Mouse (Mus musculus): ENCODE data around the gene Ppp1r12c. TPM values are rescaled to one million over a fixed set of nuclear protein-coding genes. Genes with fewer than 3 reads are reported as not detected.

The Ppp1r12c gene
- polyA plus RNA-seq, 1 experiment from 2014 or later, result 14.9 TPM

GRCm38 (mm10) chr7:4511489-4512224 lies 10.2 kb upstream of the Ppp1r12c start:
- Histone ChIP-seq H3K27me3 (ENCODE audit: insufficient read depth, low read length) (no peaks in the 10 kb centered on the region), H3K36me3 (replicated peaks; ENCODE audit: insufficient read depth, low read length) (no peaks in the 10 kb centered on the region), H3K4me1 (ENCODE audit: insufficient read depth) (peaks cover 18% of the 10 kb centered on the region), H3K4me2 (ENCODE audit: low read depth, low read length) (no peak overlapping the region), H3K4me3 (ENCODE audit: low read depth, low read length) (no peak overlapping the region), H3K27ac (ENCODE audit: low read depth) (no peak overlapping the region), H3K9ac (replicated peaks) (no peak overlapping the region; the same call in 1 of the 2 replicates), H3K9me3 (ENCODE audit: low read length) (no peaks in the 10 kb centered on the region)
- ATAC-seq (no peak), DNase-seq (no peak)
- TF ChIP-seq EP300 (IDR thresholded peaks at IDR 0.05; ENCODE audit: low read depth) (no peak), CTCF (IDR thresholded peaks at IDR 0.05; ENCODE audit: low read depth) (no peak)
- 68% methylated on average over 8 of the region's 8 CpGs for WGBS (ENCODE audit: insufficient replicate concordance)

- Histone ChIP-seq H3K4me3 (ENCODE audit: low read depth, low read length) (no peak overlapping the region), H3K27ac (ENCODE audit: low read depth) (0 out of 2 replicates have a peak overlapping the region, but pooled peaks have one; percentile 45), H3K4me1 (ENCODE audit: insufficient read depth) (peaks cover 19% of the 10 kb centered on the region), H3K9ac (replicated peaks) (no peak overlapping the region), H3K36me3 (replicated peaks; ENCODE audit: insufficient read depth, low read length) (no peaks in the 10 kb centered on the region), H3K9me3 (ENCODE audit: low read length) (no peaks in the 10 kb centered on the region), H3K4me2 (ENCODE audit: low read depth, low read length) (peak overlapping the region; percentile 62), H3K27me3 (ENCODE audit: insufficient read depth, low read length) (no peaks in the 10 kb centered on the region)
- ATAC-seq (peak; percentile 87), DNase-seq (peak; percentile 88)
- 26% methylated on average over 24 of the region's 24 CpGs for WGBS (ENCODE audit: insufficient replicate concordance)
- TF ChIP-seq CTCF (IDR thresholded peaks at IDR 0.05; ENCODE audit: low read depth) (peak; percentile 95), EP300 (IDR thresholded peaks at IDR 0.05; ENCODE audit: low read depth) (no peak)
These were observed 8.6 kb upstream of the Ppp1r12c start for GRCm38 (mm10) chr7:4509863-4510608.

- ATAC-seq (no peak), DNase-seq (no peak)
- no peaks in the 10 kb centered on the region for H3K9me3 ChIP-seq (ENCODE audit: low read length)
- 63% methylated on average over 8 of the region's 8 CpGs for WGBS (ENCODE audit: insufficient replicate concordance)
- no peak overlapping the region for H3K27ac ChIP-seq (ENCODE audit: low read depth)
- no peak for TF ChIP-seq CTCF (IDR thresholded peaks at IDR 0.05; ENCODE audit: low read depth)
- TF ChIP-seq EP300 (IDR thresholded peaks at IDR 0.05; ENCODE audit: low read depth), result no peak
- H3K36me3 ChIP-seq (replicated peaks; ENCODE audit: insufficient read depth, low read length), result no peaks in the 10 kb centered on the region
- H3K9ac ChIP-seq (replicated peaks), result no peak overlapping the region
- no peak overlapping the region for H3K4me3 ChIP-seq (ENCODE audit: low read depth, low read length)
- H3K4me2 ChIP-seq (ENCODE audit: low read depth, low read length), result 0 out of 2 replicates have a peak overlapping the region, but pooled peaks have one; percentile 62
- peaks cover 33% of the 10 kb centered on the region for H3K4me1 ChIP-seq (ENCODE audit: insufficient read depth)
- H3K27me3 ChIP-seq (ENCODE audit: insufficient read depth, low read length), result no peaks in the 10 kb centered on the region
These were observed 7.2 kb upstream of the Ppp1r12c start for GRCm38 (mm10) chr7:4508739-4509116.

GRCm38 (mm10) chr7:4508062-4508738 lies 6.7 kb upstream of the Ppp1r12c start:
- Histone ChIP-seq H3K9ac (replicated peaks) (no peak overlapping the region), H3K9me3 (ENCODE audit: low read length) (no peaks in the 10 kb centered on the region), H3K4me2 (ENCODE audit: low read depth, low read length) (no peak overlapping the region), H3K36me3 (replicated peaks; ENCODE audit: insufficient read depth, low read length) (no peaks in the 10 kb centered on the region), H3K4me1 (ENCODE audit: insufficient read depth) (peaks cover 34% of the 10 kb centered on the region), H3K4me3 (ENCODE audit: low read depth, low read length) (no peak overlapping the region), H3K27ac (ENCODE audit: low read depth) (no peak overlapping the region), H3K27me3 (ENCODE audit: insufficient read depth, low read length) (no peaks in the 10 kb centered on the region)
- WGBS (ENCODE audit: insufficient replicate concordance), result 86% methylated on average over 22 of the region's 32 CpGs
- peak; percentile 58 for TF ChIP-seq CTCF (IDR thresholded peaks at IDR 0.05; ENCODE audit: low read depth)
- TF ChIP-seq EP300 (IDR thresholded peaks at IDR 0.05; ENCODE audit: low read depth), result no peak
- ATAC-seq (no peak), DNase-seq (no peak)

- H3K4me2 ChIP-seq (ENCODE audit: low read depth, low read length), result no peak overlapping the region
- no peaks in the 10 kb centered on the region for H3K36me3 ChIP-seq (replicated peaks; ENCODE audit: insufficient read depth, low read length)
- H3K4me1 ChIP-seq (ENCODE audit: insufficient read depth), result peaks cover 34% of the 10 kb centered on the region
- no peak overlapping the region for H3K9ac ChIP-seq (replicated peaks)
- TF ChIP-seq EP300 (IDR thresholded peaks at IDR 0.05; ENCODE audit: low read depth) (no peak), CTCF (IDR thresholded peaks at IDR 0.05; ENCODE audit: low read depth) (no peak)
- no peak overlapping the region for H3K4me3 ChIP-seq (ENCODE audit: low read depth, low read length)
- ATAC-seq (no peak), DNase-seq (no peak)
- H3K27me3 ChIP-seq (ENCODE audit: insufficient read depth, low read length), result no peaks in the 10 kb centered on the region
- no peak overlapping the region for H3K27ac ChIP-seq (ENCODE audit: low read depth)
- no peaks in the 10 kb centered on the region for H3K9me3 ChIP-seq (ENCODE audit: low read length)
- 40% methylated on average over 3 of the region's 4 CpGs for WGBS (ENCODE audit: insufficient replicate concordance)
These were observed 5.7 kb upstream of the Ppp1r12c start for GRCm38 (mm10) chr7:4507220-4507619.
